Mouse (Mus musculus) liver, postnatal 0 days (tissue): ENCODE measurements at regions not wholly inside any gene's neighbourhood (a gene's known extent, or its start where the extent isn't known, plus 50 kb on each side); places are given as distances from the start of the nearest gene placed in this dataset.

Experiments used
- CTCF ChIP-seq: sonication (generic); IDR thresholded peaks from 2 replicates; pipeline ENCODE4 v1.5.1; 2016; ENCODE audit warnings: antibody characterized with exemption, low read depth
- EP300 ChIP-seq: IDR thresholded peaks from 2 replicates; pipeline ENCODE4 v1.6.1; 2016; ENCODE audit warnings: antibody characterized with exemption, low read depth, mild to moderate bottlenecking

GRCm38 (mm10) chr17:45341573-45341972 lies 92.0 kb downstream of the Cdc5l start:
- TF ChIP-seq CTCF (no peak), EP300 (no peak)
